ENCODE assay signal across 16 mouse cellular contexts in genomic region chr5:110545311-110545710, GRCm38 (mm10). TPM values are rescaled to one million over a fixed set of nuclear protein-coding genes. Genes with fewer than 3 reads are reported as not detected.
DNase-seq lines count a peak whose midpoint lies in the region; ATAC-seq and TF ChIP-seq lines count a peak whose summit lies in the region.
"Had no signal": no experiment of that assay in that cellular context is flagged by ENCODE, and none has a peak within 500 bp of the region (broad histone marks: within the 10 kb centered on the region; RNA-seq: fewer than 3 reads in every experiment).

No protein-coding gene starts in this region.

- H3K9ac ChIP-seq in forebrain, postnatal 0 days: peak overlapping the region; percentile 14; the same call in 1 of the 2 replicates
- peak overlapping the region; percentile 59; the same call in 1 of the 2 replicates for H3K9ac ChIP-seq in neural tube, embryonic 15.5 days (replicated peaks)
- H3K9ac ChIP-seq: embryonic facial prominence, embryonic 12.5 days; liver, embryonic 13.5 days had no signal

- whole genome bisulfite sequencing in forebrain, postnatal 0 days: 83% methylated on average over 7 of the region's 7 CpGs
- 81% methylated on average over 7 of the region's 7 CpGs for WGBS in midbrain, embryonic 10.5 days
- WGBS in neural tube, embryonic 15.5 days: 75% methylated on average over 7 of the region's 7 CpGs

- H3K27ac ChIP-seq in layer of hippocampus, adult 2 months: peak overlapping the region; percentile 82
- no peak overlapping the region for H3K27ac ChIP-seq in forebrain, postnatal 0 days (ENCODE audit: low read depth, low read length)
- no peak overlapping the region for H3K27ac ChIP-seq in midbrain, embryonic 10.5 days (replicated peaks)
- H3K27ac ChIP-seq in neural tube, embryonic 15.5 days (replicated peaks): no peak overlapping the region
- H3K27ac ChIP-seq: embryonic facial prominence, embryonic 12.5 days; liver, embryonic 13.5 days had no signal

- peak overlapping the region; percentile 72 for H3K4me3 ChIP-seq in layer of hippocampus, adult 2 months
- H3K4me3 ChIP-seq in forebrain, postnatal 0 days (ENCODE audit: low read depth, low read length): peak overlapping the region; percentile 68
- H3K4me3 ChIP-seq in midbrain, embryonic 10.5 days: peak overlapping the region; percentile 60
- H3K4me3 ChIP-seq in neural tube, embryonic 15.5 days (replicated peaks): peak overlapping the region; percentile 63
- H3K4me3 ChIP-seq: liver, embryonic 13.5 days had no signal

- TF ChIP-seq CTCF in layer of hippocampus, adult 2 months (conservative IDR thresholded peaks at IDR 0.05): no peak
- TF ChIP-seq CTCF in forebrain, postnatal 0 days (IDR thresholded peaks at IDR 0.05; ENCODE audit: low read depth): no peak

- peak overlapping the region; percentile 69 for H3K4me2 ChIP-seq in forebrain, postnatal 0 days (ENCODE audit: low read depth)
- peak overlapping the region; percentile 86 for H3K4me2 ChIP-seq in neural tube, embryonic 15.5 days
- H3K4me2 ChIP-seq: liver, embryonic 13.5 days had no signal

- intact Hi-C loops in left cerebral cortex, postnatal 25 days (cut with DNase I): loop anchor here (2.0 kb wide), 2 partner anchors 17 to 23 kb away; no protein-coding TSS in a partner anchor

- no peaks in the 10 kb centered on the region for H3K36me3 ChIP-seq in forebrain, postnatal 0 days (ENCODE audit: insufficient read depth)
- H3K36me3 ChIP-seq in midbrain, embryonic 10.5 days: no peaks in the 10 kb centered on the region
- no peaks in the 10 kb centered on the region for H3K36me3 ChIP-seq in neural tube, embryonic 15.5 days
- H3K36me3 ChIP-seq: embryonic facial prominence, embryonic 12.5 days; liver, embryonic 13.5 days had no signal

- peaks cover 7% of the 10 kb centered on the region for H3K27me3 ChIP-seq in forebrain, postnatal 0 days (ENCODE audit: insufficient read depth, low read length)
- H3K27me3 ChIP-seq in midbrain, embryonic 10.5 days (ENCODE audit: low read depth, poor library complexity, severe bottlenecking): peaks cover 59% of the 10 kb centered on the region
- H3K27me3 ChIP-seq in neural tube, embryonic 15.5 days (replicated peaks): peaks cover 34% of the 10 kb centered on the region

- H3K9me3 ChIP-seq in forebrain, postnatal 0 days (ENCODE audit: low read length): no peaks in the 10 kb centered on the region
- no peaks in the 10 kb centered on the region for H3K9me3 ChIP-seq in midbrain, embryonic 10.5 days (replicated peaks)
- no peaks in the 10 kb centered on the region for H3K9me3 ChIP-seq in neural tube, embryonic 15.5 days (replicated peaks)
- H3K9me3 ChIP-seq: embryonic facial prominence, embryonic 12.5 days; liver, embryonic 13.5 days had no signal

- peaks cover 8% of the 10 kb centered on the region for H3K4me1 ChIP-seq in forebrain, postnatal 0 days (ENCODE audit: insufficient read depth)
- H3K4me1 ChIP-seq in midbrain, embryonic 10.5 days: peaks cover 22% of the 10 kb centered on the region
- H3K4me1 ChIP-seq in neural tube, embryonic 15.5 days: peaks cover 45% of the 10 kb centered on the region
- H3K4me1 ChIP-seq: embryonic facial prominence, embryonic 12.5 days had no signal

- no peak for DNase-seq in layer of hippocampus, adult 2 months (ENCODE audit: low spot score in 2 of 2)
- no peak for DNase-seq in layer of hippocampus, adult 11-12 months (ENCODE audit: low spot score)
- no peak for DNase-seq in forebrain, postnatal 0 days
- DNase-seq in midbrain, embryonic 10.5 days (ENCODE audit: low spot score): no peak
- no peak for DNase-seq in embryo, embryonic 9.5 days (ENCODE audit: extremely low spot score)
- no peak for DNase-seq in left cerebral cortex, postnatal 25 days (ENCODE audit: low spot score in 2 of 2)
- DNase-seq: adrenal gland, postnatal 10 days; kidney, postnatal 25 days; layer of hippocampus, postnatal 36 days; liver, embryonic 13.5 days; lung, postnatal 10 days had no signal

- ATAC-seq in forebrain, postnatal 0 days: no peak
- no peak for ATAC-seq in neural tube, embryonic 15.5 days (ENCODE audit: low FRiP score)
- ATAC-seq: intestine, postnatal 0 days; Patski had no signal

RNA-seq across cellular contexts. Expression of gene Galnt9, which starts 1.2 kb away (rescaled TPM):
- total RNA-seq in layer of hippocampus, adult 2 months (2021): 100 to 1,000 TPM in 1 of 2 experiments, 10 to 100 TPM in 1; 98.3 to 111 TPM
- 27.8 and 29.3 TPM in 2 replicates for total RNA-seq in forebrain, postnatal 0 days (2014; rRNA removed)
- polyA plus RNA-seq in forebrain, postnatal 0 days (2015; fragmentation: Nextera tagmentation; extraction: Ambion mirVana): 20.0 and 21.2 TPM in 2 replicates
- polyA plus RNA-seq in midbrain, embryonic 10.5 days (2016; fragmentation: Nextera tagmentation; extraction: Ambion mirVana): 3.4 and 7.3 TPM in 2 replicates
- 19.4 and 23.3 TPM in 2 replicates for polyA plus RNA-seq in neural tube, embryonic 15.5 days (2015; fragmentation: Nextera tagmentation; extraction: Ambion mirVana)
- total RNA-seq in left cerebral cortex, postnatal 25 days (2021): 100 to 1,000 TPM in 1 of 2 experiments, 10 to 100 TPM in 1; 90.0 to 123 TPM
- total RNA-seq: CH12.LX had no signal
- polyA plus RNA-seq: liver, embryonic 13.5 days; Patski had no signal
